Mouse (Mus musculus) testis, postnatal 10 days (tissue): ENCODE measurements around the gene Chkb.

ENCODE experiments used
- DNase-seq: peaks from one replicate; pipeline ENCODE4 v3.0.0; 2021; ENCODE audit warnings: low spot score

The Chkb gene

DNA sequence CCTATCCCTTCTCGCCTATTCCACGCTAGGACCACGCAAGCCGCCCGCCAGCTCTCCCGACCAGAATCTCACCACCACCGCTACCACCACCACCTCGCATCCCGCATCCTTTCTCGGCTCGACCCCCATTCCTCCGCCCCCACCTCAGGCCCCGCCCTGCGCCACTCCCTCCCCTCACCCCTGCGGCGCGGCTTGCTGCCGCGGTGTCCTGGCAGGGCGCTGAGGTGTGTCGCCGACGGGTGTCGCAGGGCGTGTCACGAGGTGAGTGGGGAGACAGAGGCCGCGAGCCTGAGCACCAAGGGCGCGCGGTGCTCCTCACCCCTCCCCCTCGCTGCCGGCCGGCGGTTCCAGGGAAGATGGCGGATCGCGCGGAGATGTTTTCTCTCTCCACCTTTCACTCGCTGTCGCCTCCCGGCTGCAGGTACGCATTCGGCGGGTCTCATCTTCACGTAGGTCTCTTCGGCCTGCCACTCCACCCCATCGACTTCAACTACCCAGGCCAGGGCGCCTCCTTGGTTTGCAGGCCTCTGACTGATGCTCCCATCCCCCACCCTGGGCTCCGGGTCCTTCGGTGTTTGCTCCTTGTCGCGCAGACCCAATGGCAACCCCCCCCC is 24.3 kb upstream of the Chkb start, which contains the start of gene Mapk8ip2:
TSS of gene Mapk8ip2 (plus strand) at position 49 of the 614 bp plus-strand sequence.
- DNase-seq, result no peak

DNA sequence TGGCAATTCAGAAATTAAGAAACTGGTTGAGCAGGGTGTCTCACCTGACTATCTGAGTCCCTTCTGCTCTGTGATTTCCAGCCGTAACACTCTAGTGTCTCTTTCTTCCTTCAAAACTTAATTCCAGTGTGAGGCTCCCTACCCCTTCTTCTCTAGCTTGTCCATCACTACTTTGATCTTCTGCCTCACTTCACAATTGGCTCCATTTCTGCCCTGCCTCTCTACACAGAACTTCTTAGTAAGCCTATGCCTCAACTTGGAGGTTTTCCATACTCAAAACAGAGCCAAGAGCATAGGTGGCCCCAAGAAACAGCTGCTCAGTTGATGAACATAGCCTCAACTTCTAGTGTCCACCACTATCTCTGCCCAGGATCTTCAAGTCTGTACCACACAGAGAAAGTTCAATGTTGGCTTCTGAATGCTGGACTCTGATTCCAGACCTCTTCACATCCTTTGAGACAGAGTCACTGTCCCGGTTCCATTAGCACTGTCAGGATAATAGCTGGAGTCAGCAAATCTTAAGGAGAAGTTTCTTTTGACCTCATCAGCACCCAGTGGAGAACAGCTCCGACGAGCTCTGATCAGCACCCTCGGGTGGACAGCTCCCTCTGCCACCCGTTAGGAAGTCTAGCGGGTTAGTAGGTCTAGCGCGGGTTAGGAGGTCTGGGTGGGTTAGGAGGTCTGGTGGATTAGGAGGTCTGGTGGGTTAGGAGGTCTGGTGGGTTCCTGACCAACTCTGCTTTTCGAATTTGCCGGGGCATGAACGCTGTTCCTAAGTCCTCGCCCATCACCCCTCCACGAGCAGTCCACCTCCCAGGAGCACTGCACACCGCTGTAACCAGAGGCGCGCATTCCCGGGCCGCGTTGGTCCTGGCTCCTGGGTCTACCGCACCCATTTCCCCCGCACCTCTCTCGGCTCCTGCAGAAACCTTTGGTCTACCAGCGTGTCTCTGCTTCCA is 23.5 kb upstream of the Chkb start:
- peak; percentile 85 for DNase-seq

GRCm38 (mm10) chr15:89442486-89443070 is 12.9 kb upstream of the Chkb start:
- DNase-seq, result no peak

GRCm38 (mm10) chr15:89435878-89436277 is 6.2 kb upstream of the Chkb start:
- no peak for DNase-seq

GRCm38 (mm10) chr15:89434136-89434535 is 4.4 kb upstream of the Chkb start:
- no peak for DNase-seq

DNA sequence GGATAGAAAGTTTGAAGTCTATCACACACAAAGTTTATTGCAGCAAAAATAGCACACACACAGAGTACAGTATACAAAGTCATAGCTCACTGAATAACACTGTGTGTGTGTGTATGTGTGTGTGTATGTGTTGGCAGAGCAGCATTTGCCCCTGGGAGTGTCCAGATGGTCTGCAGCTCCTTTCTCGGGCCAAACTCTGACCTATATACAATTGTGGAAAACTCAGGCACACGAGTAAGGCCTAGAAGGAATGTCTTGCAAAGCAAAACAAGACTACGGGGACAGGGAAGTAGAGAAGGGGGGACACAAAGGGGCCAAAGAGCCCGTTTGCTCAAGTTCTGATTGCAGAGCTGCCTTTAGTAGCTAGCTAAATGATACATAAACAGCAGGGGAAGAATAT is 3.2 kb upstream of the Chkb start:
- no peak for DNase-seq

- DNase-seq, result no peak
These were observed 2.1 kb upstream of the Chkb start for GRCm38 (mm10) chr15:89431806-89432205.

DNA sequence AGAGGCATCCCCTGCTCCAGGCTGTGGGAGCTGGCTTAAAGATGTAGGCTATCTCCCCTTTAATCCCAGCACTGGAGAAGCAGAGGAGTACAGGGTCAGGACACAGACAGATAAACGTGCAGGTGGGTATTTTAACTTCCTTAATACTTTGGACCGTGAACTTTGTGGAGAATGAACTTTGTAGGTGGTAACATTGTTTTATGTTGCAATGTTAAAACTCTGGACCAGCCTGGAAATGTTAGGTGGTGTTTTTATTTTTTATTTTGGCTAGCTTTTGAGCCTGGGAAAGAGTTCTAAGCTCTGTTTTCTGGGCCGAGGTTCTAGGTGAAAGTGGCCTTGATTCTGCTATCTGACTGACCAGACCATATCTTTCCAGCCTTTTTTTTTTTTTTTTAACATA is 1.6 kb upstream of the Chkb start:
- no peak for DNase-seq

DNA sequence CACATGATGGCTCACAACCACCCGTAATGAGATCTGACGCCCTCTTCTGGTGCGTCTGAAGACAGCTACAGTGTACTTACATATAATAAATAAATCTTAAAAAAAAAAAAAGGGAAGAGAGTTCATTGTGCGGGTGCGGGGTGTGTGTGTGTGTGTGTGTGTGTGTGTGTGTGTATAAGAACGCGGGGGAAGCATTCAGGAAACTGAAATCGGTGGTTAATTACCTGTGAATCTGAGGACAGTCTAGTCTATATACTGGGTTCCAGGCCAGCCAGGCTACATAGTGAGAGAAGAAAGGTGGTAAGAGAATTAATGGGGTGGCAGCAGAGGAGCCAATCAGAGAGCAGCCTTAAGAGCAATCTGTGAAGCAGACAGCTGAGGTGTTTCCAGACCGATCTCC is 1.1 kb upstream of the Chkb start:
- peak; percentile 32 for DNase-seq

DNA sequence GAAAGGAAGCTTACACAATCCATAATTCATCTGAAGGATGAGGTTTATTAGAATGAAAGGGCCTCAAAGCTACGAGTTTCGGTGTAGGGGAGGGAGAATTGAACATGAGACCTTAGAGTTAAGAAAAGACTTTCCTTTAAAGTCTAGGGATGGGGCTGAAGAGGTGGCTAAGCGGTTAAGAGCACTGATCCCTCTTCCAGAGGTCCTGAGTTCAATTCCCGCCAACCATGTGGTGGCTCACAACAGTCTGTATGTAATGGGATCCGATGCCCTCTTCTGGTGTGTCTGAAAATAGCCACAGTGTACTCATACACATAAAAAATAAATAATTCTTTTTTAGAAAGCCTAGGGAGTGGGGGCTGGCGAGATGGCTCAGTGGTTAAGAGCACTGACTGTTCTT is 633 bp upstream of the Chkb start:
- DNase-seq, result peak; percentile 35

GRCm38 (mm10) chr15:89428821-89429351 is 822 bp downstream of the Chkb start:
- no peak for DNase-seq

DNA sequence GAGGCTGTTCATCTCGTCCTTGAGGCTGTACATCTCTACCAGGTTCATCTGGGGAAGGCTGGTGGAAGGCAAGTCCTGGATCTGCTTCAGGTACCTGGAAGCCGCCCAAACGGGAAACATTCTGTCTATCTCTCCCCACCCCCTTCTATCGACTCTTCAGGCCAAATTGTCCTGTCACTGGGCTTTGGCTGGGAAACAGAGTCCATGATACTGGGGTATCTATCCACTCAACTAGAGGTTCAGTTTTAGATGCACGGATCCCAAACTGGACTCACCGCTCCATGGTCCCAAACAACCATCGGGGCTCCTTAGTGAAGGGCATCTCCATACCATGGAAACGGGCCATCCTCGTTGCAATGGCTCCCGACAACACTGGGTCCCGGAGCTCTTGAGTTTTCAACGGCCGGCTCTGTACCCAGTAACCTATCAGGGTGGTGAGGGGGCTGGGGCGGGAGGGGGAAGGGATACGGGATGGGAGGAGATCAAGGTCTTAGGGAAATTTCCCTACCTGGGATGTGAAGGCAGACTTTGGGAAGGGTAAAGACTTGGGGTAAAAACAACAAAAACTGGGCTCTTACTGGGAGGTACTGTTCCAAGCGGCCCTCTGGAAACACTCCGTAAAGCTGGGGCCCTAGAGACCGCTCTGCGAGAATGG is 1.4 kb downstream of the Chkb start:
- peak; percentile 44 for DNase-seq

DNA sequence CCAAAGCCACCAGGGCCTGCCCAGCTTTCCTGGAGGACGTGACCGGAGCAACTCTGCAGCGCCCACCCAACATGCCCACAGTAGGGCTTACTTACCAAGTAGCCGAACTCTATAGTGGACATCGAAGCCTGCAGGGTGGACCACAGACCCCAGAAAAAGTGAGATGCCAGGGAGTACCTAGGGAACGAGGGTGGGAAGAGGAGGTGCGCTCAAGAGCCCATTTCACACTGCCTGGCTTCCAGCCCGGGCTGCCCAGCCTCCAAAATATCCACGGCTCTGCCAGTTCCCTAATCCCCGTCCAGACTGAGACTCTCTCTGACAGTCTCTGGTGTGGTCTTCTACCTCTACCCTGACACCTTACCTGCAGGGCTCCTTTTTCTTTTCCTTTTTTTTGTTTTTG is 3.0 kb downstream of the Chkb start:
- no peak for DNase-seq

DNA sequence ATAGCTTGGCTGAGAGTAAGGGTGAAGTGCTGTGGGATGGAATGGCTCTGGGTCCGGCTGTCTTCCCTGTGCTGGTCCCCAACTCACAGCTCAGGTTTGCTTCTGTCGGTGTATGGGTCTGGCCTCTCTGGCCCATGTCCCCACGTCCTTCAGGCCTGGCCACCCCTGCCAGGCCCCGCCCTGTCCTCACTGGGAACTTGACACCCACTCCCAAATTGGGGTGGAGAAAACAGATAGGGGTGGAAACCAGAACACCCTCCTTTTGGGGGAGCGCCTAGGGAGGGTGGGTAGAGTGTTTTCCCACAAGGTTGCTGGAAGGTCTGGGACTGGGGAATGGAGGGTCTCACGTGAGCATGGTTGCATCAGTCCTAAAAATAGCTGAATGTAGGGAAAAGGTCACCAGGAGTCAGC is 4.0 kb downstream of the Chkb start, which contains the start of gene Cpt1b:
TSS of gene Cpt1b (minus strand) at position 153 of the 411 bp plus-strand sequence.
- DNase-seq, result peak; percentile 46

DNA sequence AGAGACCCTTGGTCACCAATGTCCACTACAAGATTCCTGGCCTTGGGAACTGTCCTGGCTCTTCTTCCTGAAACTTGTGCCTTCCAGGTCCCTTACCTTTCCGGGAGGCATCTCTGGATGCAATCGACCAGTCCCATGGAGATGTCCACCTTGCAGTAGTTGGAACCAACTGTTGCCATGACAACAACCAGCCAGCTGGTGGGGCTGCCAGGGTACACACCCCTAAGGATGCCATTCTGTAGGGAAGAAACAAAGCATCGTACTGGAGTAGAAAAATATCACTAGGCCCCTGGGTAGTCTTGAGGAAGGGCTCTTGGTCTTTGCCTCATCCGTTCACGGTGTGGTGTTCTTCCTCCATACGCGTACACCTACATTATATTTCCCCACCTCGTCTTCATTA is 5.1 kb downstream of the Chkb start:
- peak; percentile 22 for DNase-seq

GRCm38 (mm10) chr15:89421938-89422337 is 7.8 kb downstream of the Chkb start:
- DNase-seq, result no peak

- no peak for DNase-seq
These were observed 14.4 kb downstream of the Chkb start for GRCm38 (mm10) chr15:89415282-89415681.

GRCm38 (mm10) chr15:89410118-89410517 is 19.6 kb downstream of the Chkb start, which contains the start of gene Syce3:
Syce3 (minus strand) TSS chr15:89410503.
- DNase-seq, result peak; percentile 86

GRCm38 (mm10) chr15:89406691-89407090 is 23.0 kb downstream of the Chkb start:
- DNase-seq, result no peak

DNA sequence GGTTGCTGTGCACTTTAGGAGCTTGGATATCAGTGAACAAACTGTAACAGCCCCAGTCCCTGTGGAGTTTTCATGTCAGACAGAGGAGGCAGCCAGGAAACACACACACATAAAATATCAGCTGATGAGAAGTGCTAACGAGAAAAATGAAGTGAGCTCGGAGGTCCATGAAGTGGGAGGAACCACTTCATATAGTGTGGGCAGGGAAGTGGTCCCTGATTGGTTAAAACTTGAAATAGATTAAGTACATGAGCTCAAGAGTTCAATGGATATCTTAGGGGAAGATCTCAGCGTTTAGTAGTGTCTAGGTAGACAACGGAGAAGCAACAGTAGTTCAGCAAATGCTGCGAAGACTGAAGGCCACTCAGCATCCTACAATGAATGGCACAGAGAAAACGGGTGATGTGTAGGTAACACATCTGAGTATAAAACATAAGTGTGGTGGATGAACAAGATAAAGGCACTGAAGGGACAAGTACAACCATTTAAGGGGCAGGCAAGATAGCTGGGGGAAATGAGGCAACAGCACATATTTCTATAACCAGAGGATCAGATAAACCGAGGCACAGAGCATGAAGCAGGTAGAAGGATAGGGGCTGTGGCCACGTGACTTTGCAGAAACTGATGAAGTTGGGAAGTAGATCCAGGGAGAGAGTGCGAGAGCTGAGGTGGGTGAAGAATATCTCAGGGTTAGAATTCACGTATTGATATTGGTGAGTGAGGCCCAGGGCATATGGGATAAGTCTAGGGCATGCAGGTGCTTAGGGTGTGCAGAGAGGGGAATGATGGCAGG is 24.7 kb downstream of the Chkb start:
- DNase-seq, result no peak

- no peak for DNase-seq
These were observed 27.2 kb downstream of the Chkb start for GRCm38 (mm10) chr15:89402471-89402870.
